Mouse (Mus musculus): ENCODE measurements around the gene Isca1.

GRCm38 (mm10) chr13:59800077-59800476 lies 30.5 kb upstream of the Isca1 start:
- TF ChIP-seq CTCF (IDR thresholded peaks at IDR 0.05; ENCODE audit: insufficient read depth, low read depth, low read length) (no peak), POLR2A (IDR thresholded peaks at IDR 0.05; ENCODE audit: insufficient read depth, low read depth, low read length) (no peak)

Data from olfactory bulb, adult 2 months (tissue).